Mouse (Mus musculus) MEL (cell line): ENCODE measurements around the gene Bnc2. TPM values are rescaled to one million over a fixed set of nuclear protein-coding genes. Genes with fewer than 3 reads are reported as not detected.

Experiments
- DNase-seq: peaks from one replicate; pipeline ENCODE4 v3.0.0; 2011; ENCODE audit warnings: low read depth, low spot score
- H3K27ac ChIP-seq: 2 replicates; pipeline ENCODE4 v1.5.1; 2012; ENCODE audit warnings: low read depth, mild to moderate bottlenecking, control low read depth, low read length, moderate library complexity; ENCODE audit not compliant: control insufficient read depth
- H3K27me3 ChIP-seq, 2 experiments: fragments of 150-350 bp in 1 of 2; sonication (generic) in 1 of 2; 2 replicates each; pipeline ENCODE4 v1.6.1; 2012; ENCODE audit warnings: low read length in 2 of 2, mild to moderate bottlenecking in 2 of 2, improper control_type of control experiment in 1 of 2, moderate library complexity in 1 of 2; ENCODE audit not compliant: insufficient read depth in 2 of 2, control insufficient read depth in 1 of 2
- H3K36me3 ChIP-seq, 2 experiments: 2 replicates each; pipeline ENCODE4 v1.6.1; 2012 to 2014; ENCODE audit warnings: low read length in 2 of 2, improper control_type of control experiment in 1 of 2, inconsistent platforms in 1 of 2, mild to moderate bottlenecking in 1 of 2; ENCODE audit not compliant: insufficient read depth in 2 of 2, control insufficient read depth in 1 of 2
- H3K4me1 ChIP-seq, 2 experiments: fragments of 150-350 bp in 1 of 2; sonication (generic) in 1 of 2; 2 replicates each; pipeline ENCODE4 v1.6.1; 2012; ENCODE audit warnings: low read length in 2 of 2, improper control_type of control experiment in 1 of 2, mild to moderate bottlenecking in 1 of 2; ENCODE audit not compliant: insufficient read depth in 2 of 2, control insufficient read depth in 1 of 2
- H3K4me3 ChIP-seq, 2 experiments: fragments of 150-350 bp in 1 of 2; sonication (generic) in 1 of 2; 2 replicates each; pipeline ENCODE4 v1.5.1; 2012; ENCODE audit warnings: low read depth in 2 of 2, low read length in 2 of 2, mild to moderate bottlenecking in 2 of 2, moderate library complexity in 2 of 2, control low read depth in 1 of 2, improper control_type of control experiment in 1 of 2; ENCODE audit not compliant: control insufficient read depth in 1 of 2, insufficient read depth in 1 of 2
- H3K79me2 ChIP-seq: 2 replicates; pipeline ENCODE4 v1.6.1; 2012; ENCODE audit warnings: mild to moderate bottlenecking, low read length, moderate library complexity; ENCODE audit not compliant: control insufficient read depth, poor library complexity, insufficient read depth
- H3K9ac ChIP-seq: 2 replicates; pipeline ENCODE4 v1.6.1; 2012; ENCODE audit warnings: low read depth, mild to moderate bottlenecking, control low read depth, low read length, moderate library complexity; ENCODE audit not compliant: control insufficient read depth, poor library complexity, severe bottlenecking
- H3K9me3 ChIP-seq: fragments of 150-350 bp; sonication (generic); replicated peaks from 2 replicates; pipeline ENCODE4 v1.6.1; 2012; ENCODE audit warnings: mild to moderate bottlenecking, low read length, improper control_type of control experiment, moderate library complexity; ENCODE audit not compliant: insufficient read depth
- CTCF ChIP-seq, 3 experiments: IDR thresholded peaks in 2 of 3; conservative IDR thresholded peaks in 1 of 3; 2 replicates each; pipeline ENCODE4 v1.5.1; 2011 to 2012; ENCODE audit warnings: low read length in 3 of 3, low read depth in 2 of 3, mild to moderate bottlenecking in 2 of 3, improper control_type of control experiment in 1 of 3, inconsistent platforms in 1 of 3, mixed read lengths in 1 of 3, moderate library complexity in 1 of 3; ENCODE audit not compliant: control insufficient read depth in 1 of 3, insufficient read depth in 1 of 3, poor library complexity in 1 of 3, severe bottlenecking in 1 of 3
- E2F4 ChIP-seq: IDR thresholded peaks from 2 replicates; pipeline ENCODE4 v1.6.1; 2011; ENCODE audit warnings: low read depth, low read length, improper control_type of control experiment, borderline replicate concordance
- ETS1 ChIP-seq: IDR thresholded peaks from 2 replicates; pipeline ENCODE4 v1.6.1; 2012; ENCODE audit warnings: low read depth, mild to moderate bottlenecking, inconsistent platforms, low read length, improper control_type of control experiment, moderate library complexity
- JUND ChIP-seq: IDR thresholded peaks from 2 replicates; pipeline ENCODE4 v1.6.1; 2011; ENCODE audit warnings: low read depth, mild to moderate bottlenecking, improper control_type of control experiment, low read length
- KAT2A ChIP-seq: conservative IDR thresholded peaks from 2 replicates; pipeline ENCODE4 v1.6.1; 2012; ENCODE audit warnings: low read depth, low read length, improper control_type of control experiment, inconsistent platforms
- MAZ ChIP-seq: IDR thresholded peaks from 2 replicates; pipeline ENCODE4 v1.6.1; 2012; ENCODE audit warnings: low read depth, mild to moderate bottlenecking, inconsistent platforms, low read length, improper control_type of control experiment
- RAD21 ChIP-seq: IDR thresholded peaks from 2 replicates; pipeline ENCODE4 v1.6.1; 2011; ENCODE audit warnings: mild to moderate bottlenecking, low read depth, low read length, improper control_type of control experiment
- USF1 ChIP-seq: IDR thresholded peaks from 2 replicates; pipeline ENCODE4 v1.6.1; 2014; ENCODE audit warnings: low read depth, mild to moderate bottlenecking, inconsistent platforms, low read length, improper control_type of control experiment, moderate library complexity
- polyA plus RNA-seq, 2 experiments: library from polyadenylated mRNA; stranded (reverse) in 1 of 2; unstranded in 1 of 2; fragments of >175 nt in 1 of 2; fragments of >200 nt in 1 of 2; gene quantifications; 2 replicates each; pipeline versions ENCODE4 v1.2.1 to v1.2.4; 2012; ENCODE audit warnings: low replicate concordance in 2 of 2, low read depth in 1 of 2; ENCODE audit not compliant: insufficient read length in 2 of 2, insufficient read depth in 1 of 2, missing spikeins in 1 of 2
- total RNA-seq: library from RNA; depleted of rRNA; stranded (reverse); fragments of 300-350 nt; gene quantifications from 2 replicates; pipeline ENCODE4 v1.2.3, GENCODE M21; 2012

Gene Bnc2
- total and polyA plus RNA-seq, 3 experiments, result not detected

DNA sequence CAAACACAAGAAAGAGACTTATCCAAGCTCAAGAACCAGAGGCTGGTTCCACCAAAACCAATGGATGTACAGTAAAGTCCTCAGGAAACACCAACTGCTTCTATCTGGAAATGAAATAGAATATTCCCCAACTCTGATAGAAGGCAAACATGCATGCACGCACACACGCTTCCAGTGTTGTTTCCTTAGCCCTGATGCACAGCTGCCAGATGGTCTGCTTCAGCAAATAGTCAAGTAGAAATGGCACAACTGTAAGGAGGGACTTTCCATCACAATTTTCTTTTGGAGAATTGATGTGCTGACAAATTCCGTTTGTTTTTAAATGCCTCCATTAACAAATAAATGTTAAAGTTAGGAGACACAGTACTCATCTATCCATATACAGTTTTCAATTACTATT, 247.1 kb downstream of the Bnc2 start:
- H3K9me3 ChIP-seq, result no peaks in the 10 kb centered on the region
- no peak overlapping the region for H3K4me3 ChIP-seq
- H3K36me3 ChIP-seq, result no peaks in the 10 kb centered on the region
- H3K9ac ChIP-seq, result no peak overlapping the region
- no peak for DNase-seq
- H3K79me2 ChIP-seq, result no peaks in the 10 kb centered on the region
- no peak for TF ChIP-seq RAD21
- H3K27me3 ChIP-seq, result no peaks in the 10 kb centered on the region
- no peak overlapping the region for H3K27ac ChIP-seq
- H3K4me1 ChIP-seq, result no peaks in the 10 kb centered on the region

GRCm38 (mm10) chr4:84411431-84411830, 263.6 kb downstream of the Bnc2 start:
- no peaks in the 10 kb centered on the region; a peak in 1 of 4 replicates for H3K36me3 ChIP-seq
- no peaks in the 10 kb centered on the region for H3K9me3 ChIP-seq
- no peaks in the 10 kb centered on the region for H3K79me2 ChIP-seq
- H3K9ac ChIP-seq, result no peak overlapping the region
- H3K4me1 ChIP-seq, result no peaks in the 10 kb centered on the region
- no peaks in the 10 kb centered on the region for H3K27me3 ChIP-seq
- H3K4me3 ChIP-seq, result no peak overlapping the region
- DNase-seq, result no peak
- H3K27ac ChIP-seq, result no peak overlapping the region
- no peak for TF ChIP-seq KAT2A
- no peak for TF ChIP-seq JUND
- no peak for TF ChIP-seq ETS1
- TF ChIP-seq MAZ, result no peak
- no peak for TF ChIP-seq CTCF (IDR thresholded peaks at IDR 0.05 in 2 of 3, conservative IDR thresholded peaks at IDR 0.05 in 1 of 3; ENCODE audit: control insufficient read depth in 1 of 3, insufficient read depth in 1 of 3, low read depth in 2 of 3, low read length in 3 of 3, poor library complexity in 1 of 3, severe bottlenecking in 1 of 3)

DNA sequence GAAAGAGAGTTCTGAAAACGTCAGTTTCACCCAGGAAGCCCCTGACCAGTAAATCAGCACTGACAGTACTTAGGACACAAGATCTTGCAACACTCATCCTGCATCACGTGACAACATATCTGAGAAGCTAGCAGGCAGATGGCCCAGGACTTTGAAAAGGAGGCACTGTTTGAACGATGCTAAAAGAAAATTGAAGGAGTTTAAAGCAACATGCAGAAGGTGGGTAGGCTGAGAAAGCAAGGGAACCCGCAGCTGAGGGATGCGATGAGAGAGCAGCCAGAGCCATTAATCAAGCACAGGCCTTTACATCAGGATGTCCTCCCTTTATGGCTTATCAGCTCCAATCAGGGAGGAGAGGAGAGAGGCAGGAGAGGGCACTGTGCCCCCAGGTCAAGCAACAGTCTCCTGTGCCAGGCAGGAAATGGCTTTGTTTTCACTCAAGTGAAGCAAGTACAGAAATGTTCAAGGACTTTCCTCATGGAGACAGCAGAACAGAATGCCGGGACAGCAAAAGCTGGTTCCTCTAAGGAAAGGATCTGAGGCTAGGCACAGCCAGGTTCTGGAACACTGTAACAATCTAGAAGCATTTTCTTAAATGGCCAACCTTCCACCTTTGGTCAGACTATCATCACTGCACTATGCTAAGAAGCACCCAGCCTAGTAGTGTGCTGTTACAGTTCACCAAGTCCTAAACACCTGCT, 267.6 kb downstream of the Bnc2 start:
- no peaks in the 10 kb centered on the region for H3K79me2 ChIP-seq
- DNase-seq, result no peak
- no peaks in the 10 kb centered on the region; a peak in 1 of 4 replicates for H3K36me3 ChIP-seq
- TF ChIP-seq RAD21 (no peak), E2F4 (no peak), USF1 (peak; percentile 76)
- no peaks in the 10 kb centered on the region for H3K4me1 ChIP-seq
- no peak overlapping the region for H3K27ac ChIP-seq
- no peak overlapping the region for H3K9ac ChIP-seq
- no peaks in the 10 kb centered on the region for H3K27me3 ChIP-seq
- no peak overlapping the region for H3K4me3 ChIP-seq
- H3K9me3 ChIP-seq, result no peaks in the 10 kb centered on the region
